In genomic region chr12:33314924-33315643, GRCm38 (mm10) we compare ENCODE assay signal across 8 mouse cellular contexts.
A peak's percentile ranks its signal among the peaks of the same experiment; 100 is the strongest.
DNase-seq lines count a peak whose midpoint lies in the region; ATAC-seq lines count a peak whose summit lies in the region.

No protein-coding gene starts in this region.

- peak; percentile 80 for ATAC-seq in monocyte, adult 5-6 weeks (replicated peaks; ENCODE audit: insufficient number of reproducible peaks, low FRiP score, low TSS enrichment, poor library complexity, severe bottlenecking)

- DNase-seq in adrenal gland, postnatal 14 days = peak; percentile 25
- DNase-seq in adrenal gland, postnatal 4 days (ENCODE audit: low spot score in 2 of 2) = no peak
- DNase-seq in heart, adult 18-20 months = peak; percentile 43 to 78
- DNase-seq in kidney, postnatal 36 days = peak; percentile 52 to 66
- DNase-seq in adrenal gland, adult 2 months = no peak
- no peak for DNase-seq in layer of hippocampus, adult 8-10 months (ENCODE audit: low spot score in 2 of 2)
- no peak for DNase-seq in embryo, embryonic 11 days

Comparison
In these comparisons a context has a peak if more than half of its experiments do, and no peak if none do; other contexts are left out.
1. DNase-seq: peak in adrenal gland, postnatal 14 days (single experiment), heart, adult 18-20 months (2 of 2) and kidney, postnatal 36 days (2 of 2); none in adrenal gland, postnatal 4 days (0 of 2), adrenal gland, adult 2 months (single experiment), layer of hippocampus, adult 8-10 months (0 of 2) and embryo, embryonic 11 days (single experiment).